Mouse (Mus musculus) intestine, embryonic 14.5 days (tissue): ENCODE measurements around the gene Zfp658. TPM values are rescaled to one million over a fixed set of nuclear protein-coding genes. Genes with fewer than 3 reads are reported as not detected.
A peak's percentile ranks its signal among the peaks of the same experiment; 100 is the strongest.

Experiments used
- ATAC-seq: fragments of 200-750 bp; cut with Nextera tagmentation; replicated peaks from 2 replicates; pipeline ENCODE4 v1.8.0; 2017; ENCODE audit warnings: low read depth, moderate number of reproducible peaks, moderate TSS enrichment, moderate library complexity; ENCODE audit not compliant: low FRiP score, low TSS enrichment
- DNase-seq: peaks from one replicate; pipeline ENCODE4 v3.0.0-alpha.2; 2018; ENCODE audit warnings: low spot score
- H3K27ac ChIP-seq: fragments of 300-500 bp; sonication (generic); 2 replicates; pipeline ENCODE4 v1.5.1; 2014; ENCODE audit warnings: low read depth, mild to moderate bottlenecking, control low read depth
- H3K27me3 ChIP-seq: fragments of 300-500 bp; sonication (generic); replicated peaks from 2 replicates; pipeline ENCODE4 v1.6.1; 2014; ENCODE audit warnings: low read length, control low read depth; ENCODE audit not compliant: control insufficient read depth, insufficient read depth
- H3K36me3 ChIP-seq: fragments of 300-500 bp; sonication (generic); 2 replicates; pipeline ENCODE4 v1.6.1; 2014; ENCODE audit warnings: low read length, control low read depth; ENCODE audit not compliant: control insufficient read depth, insufficient read depth
- H3K4me1 ChIP-seq: fragments of 300-500 bp; sonication (generic); replicated peaks from 2 replicates; pipeline ENCODE4 v1.6.1; 2014; ENCODE audit warnings: low read length, control low read depth, mixed read lengths; ENCODE audit not compliant: control insufficient read depth, insufficient read depth
- H3K4me2 ChIP-seq: fragments of 300-500 bp; sonication (generic); 2 replicates; pipeline ENCODE4 v1.6.1; 2014; ENCODE audit warnings: low read length
- H3K4me3 ChIP-seq: fragments of 300-500 bp; sonication (generic); 2 replicates; pipeline ENCODE4 v1.5.1; 2014; ENCODE audit warnings: low read depth, low read length, control low read depth, mixed read lengths
- H3K9ac ChIP-seq: fragments of 300-500 bp; sonication (generic); 2 replicates; pipeline ENCODE4 v1.6.1; 2014; ENCODE audit warnings: mild to moderate bottlenecking, low read length
- H3K9me3 ChIP-seq: fragments of 300-500 bp; sonication (generic); 2 replicates; pipeline ENCODE4 v1.6.1; 2016; ENCODE audit warnings: low read length, control low read depth; ENCODE audit not compliant: control insufficient read depth
- WGBS: fragments of 180-500 bp; shearing (Covaris S2); extraction: QIAGEN DNeasy Blood & Tissue Kit; methylation state at CpG from one replicate; pipeline ENCODE4 v1.1.7; 2014; 5-methylcytosine and 5-hydroxymethylcytosine counted together
- polyA plus RNA-seq: library from polyadenylated mRNA; unstranded; fragments of >200 nt; fragmentation: Nextera tagmentation; extraction: Ambion mirVana; gene quantifications from 2 replicates; pipeline ENCODE4 v1.2.1, GENCODE M21; 2014

The Zfp658 gene
- polyA plus RNA-seq = 3.4 and 3.8 TPM in 2 replicates

- Histone ChIP-seq H3K9ac (peak within 1 kb of the TSS; percentile 78), H3K4me2 (peak within 1 kb of the TSS; percentile 80), H3K36me3 (peaks cover 17% of the 10 kb centered on the region), H3K4me3 (peak within 1 kb of the TSS; percentile 83), H3K27me3 (no peaks in the 10 kb centered on the region), H3K4me1 (peaks cover 9% of the 10 kb centered on the region), H3K27ac (peak within 1 kb of the TSS; percentile 84), H3K9me3 (no peaks in the 10 kb centered on the region)
- DNase-seq = peak; percentile 86
- peak; percentile 84 for ATAC-seq
- WGBS = 1% methylated on average over 27 of the region's 27 CpGs
These were observed at the start of gene Zfp658 for GRCm38 (mm10) chr7:43562006-43562633. Gene Zfp658, plus strand, starts transcription at chr7:43562256.

GRCm38 (mm10) chr7:43512519-43512918, 49.5 kb upstream of the Zfp658 start:
- ATAC-seq = no peak
- DNase-seq = no peak
- WGBS = 83% methylated on average over 4 of the region's 4 CpGs

DNA sequence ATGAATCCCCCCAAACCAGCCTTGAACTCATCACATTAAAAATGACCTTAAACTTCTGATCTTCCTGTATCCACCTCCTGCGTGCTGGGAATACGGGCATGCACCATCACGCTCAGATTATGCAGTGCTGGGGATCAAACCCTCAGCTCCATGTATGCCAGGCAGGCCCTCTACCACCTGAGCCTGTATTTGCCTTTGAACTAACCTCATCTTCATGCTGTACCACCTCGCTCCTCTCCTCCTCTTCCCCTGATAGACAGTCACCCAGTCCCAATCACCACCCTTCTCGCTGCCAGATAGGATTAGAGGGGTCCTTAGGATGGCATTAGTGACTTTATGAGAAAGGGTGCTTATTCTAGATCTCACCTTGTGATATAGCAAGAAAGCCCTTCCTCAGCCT, 47.0 kb upstream of the Zfp658 start:
- Histone ChIP-seq H3K27me3 (no peaks in the 10 kb centered on the region), H3K9ac (no peak overlapping the region), H3K27ac (no peak overlapping the region), H3K4me1 (no peaks in the 10 kb centered on the region), H3K4me2 (no peak overlapping the region), H3K4me3 (no peak overlapping the region), H3K9me3 (no peaks in the 10 kb centered on the region), H3K36me3 (no peaks in the 10 kb centered on the region)
- ATAC-seq (no peak), DNase-seq (no peak)
- WGBS = 79% methylated on average over 5 of the region's 5 CpGs

More at GRCm38 (mm10) chr7:43512519-43512918, 49.5 kb upstream of the Zfp658 start:
- no peaks in the 10 kb centered on the region for H3K36me3 ChIP-seq
- no peaks in the 10 kb centered on the region for H3K27me3 ChIP-seq
- H3K4me1 ChIP-seq = no peaks in the 10 kb centered on the region
- H3K27ac ChIP-seq = no peak overlapping the region
- no peak overlapping the region for H3K4me3 ChIP-seq
- no peak overlapping the region for H3K9ac ChIP-seq
- no peaks in the 10 kb centered on the region for H3K9me3 ChIP-seq
- no peak overlapping the region for H3K4me2 ChIP-seq

DNA sequence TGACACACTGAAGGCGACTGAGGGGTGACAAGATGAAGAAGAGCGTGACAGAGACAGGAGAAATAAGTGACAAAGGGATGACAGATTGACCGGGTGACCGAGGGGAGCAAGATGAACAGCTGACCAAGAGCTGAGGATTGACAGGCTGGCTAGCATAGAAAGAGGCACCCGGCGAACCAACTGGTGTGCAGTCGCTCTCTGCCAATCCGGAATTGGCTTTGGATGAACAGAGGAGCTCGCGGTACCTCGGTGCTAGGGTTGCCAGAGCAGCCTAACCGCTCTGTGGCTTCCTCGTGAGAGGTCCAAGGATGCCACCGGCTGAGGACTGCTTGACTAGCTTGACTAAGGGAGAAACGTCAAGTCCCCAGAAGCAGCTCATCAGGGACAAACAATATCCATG, 43.7 kb upstream of the Zfp658 start:
- DNase-seq = no peak
- ATAC-seq = no peak
- no peaks in the 10 kb centered on the region for H3K27me3 ChIP-seq
- 87% methylated on average over 15 of the region's 15 CpGs for WGBS
- H3K4me2 ChIP-seq = no peak overlapping the region
- no peaks in the 10 kb centered on the region for H3K9me3 ChIP-seq
- H3K36me3 ChIP-seq = no peaks in the 10 kb centered on the region
- no peaks in the 10 kb centered on the region for H3K4me1 ChIP-seq
- no peak overlapping the region for H3K27ac ChIP-seq
- H3K4me3 ChIP-seq = no peak overlapping the region
- no peak overlapping the region for H3K9ac ChIP-seq

- DNase-seq (no peak), ATAC-seq (no peak)
- H3K27me3 ChIP-seq = no peaks in the 10 kb centered on the region
- H3K4me1 ChIP-seq = no peaks in the 10 kb centered on the region
- no peak overlapping the region for H3K4me2 ChIP-seq
- H3K4me3 ChIP-seq = no peak overlapping the region
- 73% methylated on average over 2 of the region's 2 CpGs for WGBS
- H3K36me3 ChIP-seq = no peaks in the 10 kb centered on the region
- H3K27ac ChIP-seq = no peak overlapping the region
- H3K9me3 ChIP-seq = no peaks in the 10 kb centered on the region
- H3K9ac ChIP-seq = no peak overlapping the region
These were observed 39.3 kb upstream of the Zfp658 start for GRCm38 (mm10) chr7:43522776-43523175.

DNA sequence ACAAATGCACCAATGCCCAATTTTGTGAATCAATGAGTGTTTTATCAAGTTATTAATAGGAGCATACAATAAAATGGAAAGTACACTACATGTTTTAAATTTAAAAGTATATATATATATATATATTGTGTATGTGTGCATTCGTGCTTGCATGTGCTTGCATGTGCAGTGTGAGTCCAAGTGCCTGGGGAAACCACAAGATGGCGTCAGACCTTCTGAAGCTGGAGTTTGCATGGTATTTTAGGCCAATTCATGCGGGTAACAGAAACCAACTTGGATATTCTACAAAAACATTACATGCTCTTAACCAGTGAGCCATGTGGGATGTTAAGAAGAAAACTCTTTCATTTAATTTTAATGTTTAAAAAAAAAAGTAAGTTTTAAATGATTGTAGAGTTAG, 36.7 kb upstream of the Zfp658 start:
- no peaks in the 10 kb centered on the region for H3K36me3 ChIP-seq
- no peaks in the 10 kb centered on the region for H3K27me3 ChIP-seq
- H3K27ac ChIP-seq = no peak overlapping the region
- no peak overlapping the region for H3K4me3 ChIP-seq
- H3K9me3 ChIP-seq = no peaks in the 10 kb centered on the region
- no peak overlapping the region for H3K4me2 ChIP-seq
- no peak for ATAC-seq
- no peak for DNase-seq
- no peaks in the 10 kb centered on the region for H3K4me1 ChIP-seq
- H3K9ac ChIP-seq = no peak overlapping the region
- WGBS = 48% methylated on average over 3 of the region's 3 CpGs

DNA sequence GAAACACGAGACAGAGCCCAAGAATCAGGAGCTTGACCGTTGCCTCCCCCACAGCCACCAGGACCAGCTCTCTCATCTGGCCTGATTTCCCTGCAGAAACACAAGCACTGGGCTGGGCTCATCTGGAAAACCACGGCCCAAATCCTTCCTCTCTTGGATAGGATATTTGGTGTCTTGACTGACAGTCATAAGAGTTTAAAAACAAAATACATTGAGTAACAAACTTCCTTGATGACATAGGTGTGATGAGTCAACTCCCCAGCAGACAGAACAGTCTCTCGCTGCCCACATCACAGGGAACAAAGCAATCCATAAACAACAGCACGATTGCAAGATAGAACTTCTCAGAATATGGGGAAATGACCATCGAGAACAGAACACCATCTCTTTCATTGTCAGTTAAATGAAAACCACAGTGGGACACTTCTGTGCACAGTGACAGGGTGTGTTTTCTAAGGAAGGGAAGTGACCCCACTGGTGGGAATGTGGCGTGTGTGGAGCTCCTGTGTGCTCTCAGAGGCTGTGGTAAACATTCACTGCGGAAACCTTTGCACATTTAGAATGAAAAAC, 31.8 kb upstream of the Zfp658 start:
- Histone ChIP-seq H3K27ac (no peak overlapping the region), H3K27me3 (no peaks in the 10 kb centered on the region), H3K9ac (no peak overlapping the region), H3K4me2 (no peak overlapping the region), H3K4me3 (no peak overlapping the region), H3K4me1 (no peaks in the 10 kb centered on the region), H3K9me3 (no peaks in the 10 kb centered on the region), H3K36me3 (no peaks in the 10 kb centered on the region)
- WGBS = 74% methylated on average over 8 of the region's 8 CpGs
- DNase-seq (no peak), ATAC-seq (no peak)

- no peak overlapping the region for H3K27ac ChIP-seq
- H3K4me1 ChIP-seq = no peaks in the 10 kb centered on the region
- WGBS = 87% methylated on average over 9 of the region's 9 CpGs
- no peak overlapping the region for H3K4me2 ChIP-seq
- ATAC-seq (no peak), DNase-seq (no peak)
- H3K36me3 ChIP-seq = no peaks in the 10 kb centered on the region
- H3K27me3 ChIP-seq = no peaks in the 10 kb centered on the region
- no peaks in the 10 kb centered on the region for H3K9me3 ChIP-seq
- no peak overlapping the region for H3K4me3 ChIP-seq
- no peak overlapping the region for H3K9ac ChIP-seq
These were observed 29.0 kb upstream of the Zfp658 start for GRCm38 (mm10) chr7:43532936-43533505.

DNA sequence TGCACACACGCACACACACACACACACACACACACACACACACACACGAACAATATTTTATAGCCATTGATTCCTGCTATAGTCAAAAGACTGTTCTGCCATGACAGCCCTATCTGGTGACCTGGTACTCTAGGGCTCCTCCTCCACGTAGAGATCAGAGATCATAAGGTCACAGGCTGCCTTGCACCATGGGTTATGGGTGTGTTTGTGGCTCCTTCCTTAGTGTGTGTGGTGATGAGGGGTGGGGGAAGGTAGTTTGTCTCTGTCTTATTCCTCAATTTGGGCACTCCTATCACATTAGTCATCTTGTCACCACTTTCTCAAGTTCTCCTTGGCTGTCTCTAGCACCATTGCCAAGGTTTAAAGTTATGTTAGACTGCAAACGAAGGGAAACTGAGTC, 23.5 kb upstream of the Zfp658 start:
- ATAC-seq = no peak
- H3K9ac ChIP-seq = no peak overlapping the region
- H3K36me3 ChIP-seq = no peaks in the 10 kb centered on the region
- H3K9me3 ChIP-seq = no peaks in the 10 kb centered on the region
- H3K27me3 ChIP-seq = no peaks in the 10 kb centered on the region
- no peak overlapping the region for H3K4me2 ChIP-seq
- 71% methylated on average over 4 of the region's 4 CpGs for WGBS
- no peaks in the 10 kb centered on the region for H3K4me1 ChIP-seq
- no peak overlapping the region for H3K27ac ChIP-seq
- no peak overlapping the region for H3K4me3 ChIP-seq
- DNase-seq = no peak
